Mouse (Mus musculus) spleen, postnatal 14 days (tissue): Measurements from ENCODE around the gene Crybg2.

Experiments
- DNase-seq, 2 experiments: peaks; one replicate each; pipeline ENCODE4 v3.0.0; 2021 to 2022; ENCODE audit warnings: low spot score in 2 of 2

The Crybg2 gene

DNA sequence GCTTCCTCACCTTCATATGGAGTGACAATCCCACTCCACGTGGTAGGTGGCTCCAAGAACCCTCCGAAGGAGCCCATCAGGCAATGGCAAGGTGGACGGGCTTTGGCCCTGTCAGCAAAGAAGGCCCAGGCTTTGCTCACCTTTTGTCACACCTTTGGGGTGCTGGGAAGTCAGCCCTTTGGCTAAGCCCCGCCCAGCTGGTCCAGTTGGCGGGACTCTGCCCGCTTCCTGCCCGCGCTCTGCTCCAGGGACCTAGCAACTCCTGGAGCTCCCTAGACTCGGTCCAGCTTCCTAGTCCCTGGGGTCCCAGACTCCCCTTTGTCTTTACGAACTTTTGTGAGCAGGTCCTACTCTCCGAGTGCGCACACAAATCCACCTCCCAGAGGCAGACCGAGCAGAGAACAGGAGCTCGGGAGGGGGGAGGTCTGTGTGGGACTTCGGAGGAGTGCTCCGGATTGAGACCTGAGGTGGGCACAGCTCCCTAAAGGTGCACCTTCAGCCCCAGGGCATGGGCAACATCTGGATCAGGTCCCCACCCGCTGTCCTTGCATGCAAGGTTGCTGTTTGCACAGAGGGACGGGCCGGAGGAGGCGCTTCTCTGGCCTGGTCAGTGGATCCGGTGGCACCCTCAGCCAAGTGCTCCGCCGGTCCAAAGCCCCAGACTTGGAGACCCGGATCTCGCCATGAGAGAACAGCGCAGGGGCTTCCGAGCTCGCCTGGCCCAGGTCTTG lies at the start of gene Crybg2:
Crybg2 (plus strand) TSS at position 681 of the 731 bp plus-strand sequence.
- DNase-seq: no peak

GRCm38 (mm10) chr4:134011450-134012414 lies 48.9 kb upstream of the Crybg2 start:
- no peak for DNase-seq

DNA sequence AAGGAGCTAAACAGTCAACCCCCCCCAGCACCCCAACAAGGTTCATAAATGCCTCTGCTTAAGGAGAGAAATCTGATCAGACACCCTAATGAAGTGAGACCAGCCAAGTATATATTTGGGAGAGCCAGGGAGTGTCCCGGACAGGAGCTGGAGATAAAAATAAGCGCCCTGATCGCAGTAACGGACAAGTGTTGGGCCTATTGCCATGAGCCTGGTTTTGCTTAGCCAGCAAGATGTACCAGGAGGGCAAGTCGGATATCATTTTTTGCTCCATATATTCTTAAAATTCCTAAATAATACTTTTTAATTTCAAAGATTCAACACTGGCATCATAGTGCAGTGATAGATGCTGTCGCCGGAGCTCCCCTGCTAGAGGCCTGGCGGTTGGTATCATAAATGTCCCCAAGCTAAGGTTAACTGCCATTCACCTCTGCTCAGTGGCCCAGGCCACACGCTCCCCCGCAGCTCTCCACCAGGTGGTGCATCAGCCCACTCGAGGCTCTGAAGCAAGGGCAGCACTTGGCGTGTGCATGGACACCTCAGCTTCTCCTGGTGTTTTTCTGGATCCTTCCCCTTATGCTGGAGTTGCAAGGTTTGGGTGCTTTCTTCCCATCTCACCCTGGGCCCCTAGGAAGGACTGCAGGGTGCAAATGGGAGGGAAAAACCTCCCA lies 47.6 kb upstream of the Crybg2 start:
- peak in 1 of 2 experiments; percentile 16 for DNase-seq

GRCm38 (mm10) chr4:134016208-134016607 lies 44.4 kb upstream of the Crybg2 start:
- DNase-seq: no peak

DNA sequence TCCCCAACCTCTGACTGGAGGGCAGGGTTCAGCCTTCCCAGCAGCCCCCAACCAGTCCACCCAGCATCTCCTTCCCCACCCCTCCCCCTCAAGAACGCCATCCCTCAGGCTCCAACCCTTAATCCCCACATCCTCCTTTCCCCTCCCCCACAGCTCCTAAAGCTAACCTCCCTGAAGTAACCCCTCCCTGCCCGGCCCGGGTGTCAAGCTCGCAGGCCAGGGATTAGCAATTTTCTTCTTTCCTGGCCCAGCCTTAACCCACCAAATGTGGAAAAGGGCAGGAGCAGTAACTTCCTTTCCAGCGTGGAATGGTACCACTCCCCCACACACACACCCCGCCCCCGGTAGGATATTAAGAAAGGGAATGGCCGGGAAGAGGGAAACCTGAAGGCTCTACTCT lies 43.8 kb upstream of the Crybg2 start:
- no peak for DNase-seq

- no peak for DNase-seq
These were observed 43.3 kb upstream of the Crybg2 start for GRCm38 (mm10) chr4:134017201-134017865.

GRCm38 (mm10) chr4:134018038-134018778 lies 42.4 kb upstream of the Crybg2 start:
- DNase-seq: no peak

- no peak for DNase-seq
These were observed 41.9 kb upstream of the Crybg2 start, which contains the start of gene Lin28a for GRCm38 (mm10) chr4:134018779-134019145. TSS of gene Lin28a (minus strand) at chr4:134018841.

DNA sequence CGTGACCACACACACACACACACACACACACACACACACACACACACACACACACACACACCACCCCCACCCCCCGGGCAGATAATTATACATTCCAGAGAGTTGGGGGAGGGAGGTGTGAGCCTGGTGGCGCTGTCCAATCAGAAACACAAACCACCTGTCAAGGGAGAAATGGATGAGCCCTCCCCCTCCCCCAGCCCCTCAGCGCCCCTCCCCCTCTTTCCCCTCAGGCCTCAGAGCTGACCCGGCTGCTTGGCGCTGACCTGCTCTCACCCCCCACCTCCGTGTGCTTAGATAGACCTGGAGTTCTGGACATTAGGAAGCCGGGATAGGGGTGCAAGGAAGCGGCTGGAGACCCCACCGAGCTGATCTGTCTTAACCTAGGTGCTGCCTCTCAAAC lies 41.4 kb upstream of the Crybg2 start:
- DNase-seq: no peak

DNA sequence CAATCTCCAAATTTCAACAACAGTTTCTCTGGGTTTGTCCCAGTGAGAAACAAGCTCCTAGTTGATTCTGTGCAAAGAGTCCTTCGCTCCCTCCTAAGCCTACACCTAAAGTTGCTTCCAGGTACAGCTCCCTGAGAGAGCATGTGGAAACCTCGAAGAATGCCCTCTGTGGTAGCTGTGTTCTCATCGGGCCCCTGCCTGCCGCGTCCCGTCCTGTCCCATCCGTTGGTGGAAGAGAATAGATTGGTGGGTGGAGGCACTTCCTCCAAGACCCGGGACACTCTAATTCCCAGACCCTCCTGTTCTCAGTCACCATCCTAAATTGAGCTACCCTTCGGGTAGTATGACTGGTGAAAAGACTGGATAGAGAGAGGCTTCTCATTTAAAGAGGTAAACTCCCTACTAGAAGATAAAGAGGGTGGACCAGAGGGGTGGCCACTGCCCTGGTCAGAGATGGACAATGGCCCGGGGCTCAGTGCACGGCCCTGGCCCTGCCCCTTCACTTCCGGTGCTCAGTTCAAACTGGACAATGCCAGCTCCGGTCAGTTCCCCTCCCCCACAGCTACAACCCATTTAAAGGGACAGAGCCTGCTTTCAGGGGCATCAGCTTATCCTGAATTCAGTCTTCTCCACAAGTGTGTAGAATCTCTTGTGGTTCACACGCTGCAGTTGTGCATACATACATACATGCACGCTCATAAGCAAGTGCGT lies 40.8 kb upstream of the Crybg2 start:
- DNase-seq: no peak

- DNase-seq: peak; percentile 50 to 53
These were observed 40.0 kb upstream of the Crybg2 start for GRCm38 (mm10) chr4:134020621-134021020.

DNA sequence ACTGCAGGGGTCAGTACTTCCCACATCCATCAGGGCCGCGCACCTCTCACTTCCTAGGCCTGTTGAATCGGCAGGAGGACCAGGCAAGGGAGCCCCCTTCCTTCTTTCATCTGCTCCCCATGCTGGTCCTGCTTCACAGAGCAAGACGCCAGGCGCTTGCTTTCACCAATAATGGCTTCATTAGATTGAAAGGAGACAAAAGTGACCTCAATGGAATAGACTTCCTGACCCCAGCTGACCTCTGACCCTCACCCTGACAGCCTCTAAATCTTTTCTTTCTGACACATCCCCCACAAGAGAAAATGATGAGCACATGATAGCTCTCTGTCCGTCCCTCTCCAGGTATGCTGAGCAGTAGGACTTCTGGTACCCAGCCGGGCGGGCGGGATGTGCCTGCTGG lies 34.8 kb upstream of the Crybg2 start:
- no peak for DNase-seq

- peak; percentile 44 to 72 for DNase-seq
These were observed 24.7 kb upstream of the Crybg2 start for GRCm38 (mm10) chr4:134035953-134036352.

- DNase-seq: no peak
These were observed 19.1 kb upstream of the Crybg2 start for GRCm38 (mm10) chr4:134041317-134042123.

DNA sequence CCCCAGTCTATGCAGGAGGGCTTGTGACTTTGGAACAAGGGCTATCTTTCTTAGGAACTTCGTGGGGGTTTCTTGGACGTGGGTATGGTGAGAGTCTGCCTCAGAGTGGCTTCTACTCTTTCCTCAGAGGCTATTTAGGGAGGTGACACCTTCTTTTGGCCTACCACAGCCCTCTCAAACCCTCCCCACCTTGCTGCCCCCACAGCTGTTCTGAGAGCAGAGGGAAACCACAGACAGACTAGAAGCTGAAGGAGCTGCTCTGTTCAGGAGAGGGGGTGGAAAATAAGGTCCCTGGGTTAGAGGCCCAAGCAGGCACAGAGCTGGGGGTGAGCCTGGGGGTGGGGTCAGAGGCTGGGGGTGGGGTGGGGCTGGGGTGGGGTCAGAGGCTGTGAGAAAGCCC lies 17.6 kb upstream of the Crybg2 start:
- no peak for DNase-seq

DNA sequence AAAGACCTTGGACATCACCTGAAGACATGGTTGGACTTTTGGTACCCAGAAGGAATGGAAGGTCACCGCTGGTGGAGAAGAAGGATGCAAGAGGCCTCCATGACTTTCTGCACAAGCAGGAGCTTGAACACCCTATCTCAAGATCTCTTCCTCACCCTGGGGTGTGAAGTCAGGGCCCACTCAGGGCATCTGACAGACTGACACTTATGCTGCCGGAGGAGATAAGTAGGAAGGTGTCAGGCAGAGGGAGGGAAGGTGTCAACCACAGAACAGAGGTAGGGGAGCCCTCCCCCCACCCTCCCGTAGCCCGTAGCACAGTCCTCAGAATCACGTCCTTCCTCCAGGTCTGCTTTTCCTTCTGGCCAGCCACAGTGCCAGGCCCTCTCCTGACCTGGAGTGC lies 13.0 kb upstream of the Crybg2 start:
- no peak for DNase-seq

DNA sequence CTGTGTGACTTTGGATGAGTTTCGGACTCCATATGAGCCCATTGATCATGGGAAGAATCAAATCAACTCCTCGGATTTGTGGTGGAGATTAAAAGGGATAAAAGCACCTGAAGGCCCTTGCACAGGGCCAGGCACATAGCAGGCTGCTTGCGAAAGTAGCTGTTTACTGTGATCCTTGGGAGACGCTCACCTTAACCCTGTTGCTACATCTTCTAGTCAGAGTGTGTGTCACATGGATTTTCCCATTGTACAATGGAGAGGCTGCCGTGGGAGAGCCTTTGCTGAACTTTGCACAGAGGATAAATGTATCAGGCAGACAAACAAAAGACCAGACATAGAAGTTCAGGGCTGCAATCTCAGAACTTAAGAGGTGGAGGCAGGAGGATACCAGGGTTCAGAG lies 8.7 kb upstream of the Crybg2 start:
- DNase-seq: no peak

DNA sequence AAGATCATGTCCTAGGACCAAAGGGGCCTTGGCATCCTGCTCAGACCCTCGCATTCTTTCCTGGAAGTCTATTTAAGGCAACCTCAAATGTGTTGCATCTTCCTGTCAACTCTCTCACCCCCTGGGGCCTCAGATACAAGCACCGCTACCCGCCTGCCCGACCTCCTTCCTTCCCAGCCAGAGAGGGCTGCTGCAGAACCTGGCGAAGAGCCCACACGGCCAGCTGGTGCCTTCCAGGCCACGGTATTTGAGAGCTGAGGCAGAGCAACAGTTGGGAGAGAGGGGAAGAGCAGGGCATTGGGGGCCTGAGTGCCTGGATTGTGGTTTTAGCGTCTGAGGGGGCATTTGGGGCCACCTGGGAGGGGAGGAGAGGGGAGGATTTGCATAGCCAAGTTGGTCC lies 8.1 kb upstream of the Crybg2 start:
- DNase-seq: no peak

- no peak for DNase-seq
These were observed 7.1 kb upstream of the Crybg2 start, which contains the start of gene Zfp683 for GRCm38 (mm10) chr4:134053538-134053937. TSS of gene Zfp683 (plus strand) at chr4:134053838.
